Mouse (Mus musculus) hindbrain, embryonic 10.5 days (tissue): ENCODE results near the gene Abcg2. TPM values are rescaled to one million over a fixed set of nuclear protein-coding genes. Genes with fewer than 3 reads are reported as not detected.
A peak's percentile ranks its signal among the peaks of the same experiment; 100 is the strongest.

Source experiments
- DNase-seq: peaks from one replicate; pipeline ENCODE4 v3.0.0-alpha.2; 2017; ENCODE audit warnings: low spot score
- H3K27ac ChIP-seq: fragments of 300-500 bp; sonication (generic); 2 replicates; pipeline ENCODE4 v1.5.1; 2016; ENCODE audit warnings: mild to moderate bottlenecking, moderate library complexity
- H3K27me3 ChIP-seq: fragments of 300-500 bp; sonication (generic); 2 replicates; pipeline ENCODE4 v1.6.1; 2016; ENCODE audit warnings: mild to moderate bottlenecking; ENCODE audit not compliant: poor library complexity, insufficient read depth, severe bottlenecking
- H3K36me3 ChIP-seq: fragments of 300-500 bp; sonication (generic); 2 replicates; pipeline ENCODE4 v1.6.1; 2016; ENCODE audit warnings: mild to moderate bottlenecking, moderate library complexity
- H3K4me1 ChIP-seq: fragments of 300-500 bp; sonication (generic); replicated peaks from 2 replicates; pipeline ENCODE4 v1.6.1; 2016; ENCODE audit warnings: mild to moderate bottlenecking
- H3K4me3 ChIP-seq: fragments of 300-500 bp; sonication (generic); 2 replicates; pipeline ENCODE4 v1.5.1; 2016; ENCODE audit warnings: mild to moderate bottlenecking, moderate library complexity
- H3K9me3 ChIP-seq: fragments of 300-500 bp; sonication (generic); 2 replicates; pipeline ENCODE4 v1.6.1; 2016; ENCODE audit warnings: mild to moderate bottlenecking, moderate library complexity
- WGBS: fragments of 180-500 bp; shearing (Covaris S2); methylation state at CpG from one replicate; pipeline ENCODE4 v1.1.7; 2016; 5-methylcytosine and 5-hydroxymethylcytosine counted together
- polyA plus RNA-seq: library from polyadenylated mRNA; unstranded; fragments of >200 nt; fragmentation: Nextera tagmentation; extraction: Ambion mirVana; gene quantifications from 2 replicates; pipeline ENCODE4 v1.2.1, GENCODE M21; 2016

The Abcg2 gene
- polyA plus RNA-seq, 1 experiment from 2014 or later, result 41.6 TPM

DNA sequence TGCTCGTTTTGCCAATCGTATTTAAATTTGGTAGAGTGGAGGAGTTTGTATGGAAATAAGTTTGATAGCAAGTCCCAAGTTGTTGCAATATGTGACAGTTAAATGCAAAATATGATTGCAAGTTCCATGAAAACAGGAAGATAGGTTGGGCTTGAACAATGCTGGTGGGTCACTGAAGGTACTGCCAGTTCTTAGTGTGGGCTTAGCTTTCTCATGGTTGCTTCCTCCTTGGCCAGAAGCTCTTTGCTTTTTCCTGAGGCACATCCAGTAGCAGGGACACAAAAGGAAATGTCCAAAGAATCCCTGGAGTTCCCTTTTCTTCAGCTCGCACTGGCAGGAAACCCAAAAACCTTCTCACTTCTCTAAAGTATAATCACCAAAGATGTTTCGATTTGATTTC is 22.3 kb downstream of the Abcg2 start:
- no peaks in the 10 kb centered on the region for H3K27me3 ChIP-seq
- H3K4me3 ChIP-seq, result no peak overlapping the region
- 90% methylated on average over 4 of the region's 4 CpGs for WGBS
- H3K27ac ChIP-seq, result no peak overlapping the region
- no peak for DNase-seq
- no peaks in the 10 kb centered on the region for H3K36me3 ChIP-seq
- H3K9me3 ChIP-seq, result peaks cover 10% of the 10 kb centered on the region
- no peaks in the 10 kb centered on the region for H3K4me1 ChIP-seq

DNA sequence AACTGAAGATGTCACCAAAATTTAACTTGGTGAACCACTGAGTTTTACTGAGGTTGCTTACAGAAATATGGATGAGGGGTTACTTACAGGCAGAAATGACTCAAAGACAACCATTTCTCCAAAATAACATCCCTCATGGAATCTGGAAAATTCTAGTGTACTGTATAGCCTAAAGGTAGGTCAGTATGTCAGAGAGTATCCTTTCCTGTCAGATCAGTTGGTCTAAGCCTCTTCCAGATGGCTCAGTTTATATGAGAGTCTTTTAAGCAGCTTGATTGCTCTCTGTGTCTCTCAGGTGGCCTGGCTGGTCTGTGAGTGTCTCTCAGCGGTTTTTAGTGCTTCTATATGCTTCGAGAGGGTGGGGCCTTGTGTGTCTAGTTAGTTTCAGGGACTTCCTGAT is 24.1 kb downstream of the Abcg2 start:
- no peaks in the 10 kb centered on the region for H3K4me1 ChIP-seq
- WGBS, result 82% methylated on average over 2 of the region's 2 CpGs
- no peak overlapping the region for H3K4me3 ChIP-seq
- peaks cover 10% of the 10 kb centered on the region for H3K9me3 ChIP-seq
- DNase-seq, result no peak
- no peaks in the 10 kb centered on the region for H3K27me3 ChIP-seq
- no peak overlapping the region for H3K27ac ChIP-seq
- H3K36me3 ChIP-seq, result no peaks in the 10 kb centered on the region

DNA sequence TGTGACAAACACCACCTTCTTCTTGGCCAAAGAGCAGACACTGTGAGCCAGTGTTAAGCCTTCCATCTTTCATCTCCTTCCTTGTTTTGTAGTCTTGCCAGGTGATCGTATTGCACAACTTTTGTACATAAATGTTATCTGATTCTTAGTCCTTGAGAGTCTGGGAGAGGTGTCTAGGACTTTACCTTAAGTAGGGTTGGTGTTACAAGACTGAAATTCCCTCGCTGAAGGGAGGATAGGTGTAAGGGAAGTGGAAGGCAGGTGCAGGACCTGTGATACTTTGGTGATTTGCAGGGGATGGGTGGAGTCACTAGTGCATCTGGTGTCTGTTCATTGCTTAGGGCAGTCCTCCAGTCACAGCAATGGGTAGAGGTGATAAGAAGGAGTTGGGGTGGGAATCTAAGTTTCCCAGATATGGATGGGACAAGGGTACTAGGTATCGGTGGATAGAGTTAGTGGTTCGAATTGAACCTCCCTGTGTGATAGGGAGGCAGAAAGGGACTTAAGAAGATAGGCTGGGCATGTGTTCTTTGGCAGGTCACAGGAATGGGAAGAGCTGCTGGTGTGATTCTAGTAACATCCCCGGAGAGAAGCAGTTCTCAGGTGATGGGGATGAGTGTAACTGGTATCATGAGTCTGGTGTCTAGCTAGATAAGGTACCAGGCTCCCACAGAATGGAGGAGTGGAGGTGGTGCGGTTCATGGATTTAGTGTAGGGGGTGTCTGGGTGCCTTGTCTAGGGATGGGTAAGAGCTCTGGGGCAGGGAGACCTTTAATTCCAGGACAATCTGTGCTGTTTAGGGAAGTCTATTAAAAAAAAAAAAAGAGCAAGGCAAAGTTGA is 25.8 kb downstream of the Abcg2 start:
- 81% methylated on average over 6 of the region's 6 CpGs for WGBS
- H3K27ac ChIP-seq, result no peak overlapping the region
- no peak overlapping the region for H3K4me3 ChIP-seq
- H3K27me3 ChIP-seq, result no peaks in the 10 kb centered on the region
- no peaks in the 10 kb centered on the region for H3K36me3 ChIP-seq
- H3K4me1 ChIP-seq, result no peaks in the 10 kb centered on the region
- peaks cover 10% of the 10 kb centered on the region for H3K9me3 ChIP-seq
- no peak for DNase-seq

DNA sequence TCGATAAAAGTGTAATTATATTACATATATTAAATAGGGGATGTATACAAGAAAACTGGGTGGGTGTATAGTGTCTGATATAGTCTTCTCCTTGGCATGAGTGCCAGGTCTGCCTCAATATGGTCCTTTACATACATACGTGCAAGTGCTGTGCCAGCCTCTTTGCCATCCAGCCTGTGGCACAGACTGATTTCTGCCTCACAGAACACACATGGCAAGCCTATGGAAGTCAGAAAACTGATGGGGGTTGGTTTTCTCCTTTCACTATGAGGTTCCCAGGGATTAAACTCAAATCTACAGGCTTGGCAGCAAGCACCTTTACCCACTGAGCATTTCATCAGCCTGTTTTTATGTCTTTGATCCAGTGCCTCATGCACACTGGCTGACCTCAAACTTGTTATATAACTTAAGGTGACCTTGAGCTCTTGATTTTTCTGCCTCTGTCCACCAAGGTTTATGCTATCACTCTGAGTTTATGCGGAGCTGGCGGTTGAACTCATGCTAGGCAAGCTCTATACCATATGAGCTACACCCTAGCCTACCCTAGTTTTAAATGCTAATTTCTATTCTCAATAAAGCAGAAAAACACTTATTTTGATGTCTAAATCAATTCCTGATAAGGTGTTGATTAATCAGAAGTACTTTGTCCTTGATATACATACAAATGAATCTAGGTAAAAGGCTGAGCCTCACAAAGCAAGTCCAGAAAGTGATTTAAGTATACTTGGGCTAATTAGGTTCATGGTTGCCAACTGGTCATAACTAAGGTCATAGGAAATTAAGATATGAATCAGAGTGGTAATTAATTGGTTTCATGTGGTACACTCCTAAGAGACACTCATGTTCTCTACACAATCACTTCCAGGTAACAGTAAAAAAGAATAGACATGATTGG is 26.7 kb downstream of the Abcg2 start:
- Histone ChIP-seq H3K4me1 (no peaks in the 10 kb centered on the region), H3K27me3 (no peaks in the 10 kb centered on the region), H3K27ac (no peak overlapping the region), H3K9me3 (peaks cover 10% of the 10 kb centered on the region), H3K4me3 (no peak overlapping the region), H3K36me3 (no peaks in the 10 kb centered on the region)
- no peak for DNase-seq
- 70% methylated on average over 4 of the region's 4 CpGs for WGBS

DNA sequence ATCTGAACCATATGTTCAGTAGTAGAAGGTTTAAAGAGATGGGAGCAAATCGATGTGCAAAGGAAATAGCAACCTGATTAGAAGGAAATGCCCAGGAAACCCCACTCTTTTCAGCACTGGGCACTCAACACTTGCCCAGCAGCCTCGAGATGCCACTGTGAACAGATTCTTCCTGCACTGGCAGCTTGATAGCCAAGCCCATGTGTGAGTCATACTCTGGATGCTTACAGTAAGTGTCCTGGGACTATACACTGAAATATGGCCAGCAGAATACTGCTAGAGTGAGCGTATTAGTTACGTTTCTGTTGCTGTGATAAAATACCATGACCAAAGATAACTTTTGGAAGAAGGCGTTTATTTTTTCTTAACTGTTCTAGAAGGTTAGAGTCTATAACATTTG is 39.8 kb downstream of the Abcg2 start:
- Histone ChIP-seq H3K27me3 (no peaks in the 10 kb centered on the region), H3K4me3 (no peak overlapping the region), H3K27ac (no peak overlapping the region), H3K9me3 (no peaks in the 10 kb centered on the region), H3K4me1 (no peaks in the 10 kb centered on the region), H3K36me3 (no peaks in the 10 kb centered on the region)
- DNase-seq, result no peak
- WGBS, result 89% methylated on average over 5 of the region's 5 CpGs

DNA sequence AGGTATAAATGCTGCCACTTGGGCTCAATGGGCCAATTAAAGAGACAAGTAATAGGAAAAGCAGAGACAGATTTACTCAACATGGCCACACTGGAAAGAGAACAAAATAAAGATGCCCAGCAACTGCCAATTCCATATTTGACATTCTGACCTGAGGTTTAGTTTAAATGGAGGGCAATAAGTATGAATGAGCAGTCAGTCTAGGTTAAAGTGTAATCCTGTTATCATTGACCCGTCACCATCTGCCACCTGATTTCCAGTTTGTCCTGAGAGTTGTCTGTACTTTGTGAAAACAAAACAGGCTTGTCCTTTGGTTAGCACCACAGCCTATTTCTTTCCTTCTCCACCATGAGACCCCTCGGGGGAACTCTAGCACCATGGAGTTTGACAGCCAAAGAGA is 44.9 kb downstream of the Abcg2 start:
- Histone ChIP-seq H3K4me3 (no peak overlapping the region), H3K27ac (no peak overlapping the region), H3K9me3 (no peaks in the 10 kb centered on the region), H3K36me3 (no peaks in the 10 kb centered on the region), H3K4me1 (no peaks in the 10 kb centered on the region), H3K27me3 (no peaks in the 10 kb centered on the region)
- WGBS, result 82% methylated on average over 2 of the region's 2 CpGs
- no peak for DNase-seq

DNA sequence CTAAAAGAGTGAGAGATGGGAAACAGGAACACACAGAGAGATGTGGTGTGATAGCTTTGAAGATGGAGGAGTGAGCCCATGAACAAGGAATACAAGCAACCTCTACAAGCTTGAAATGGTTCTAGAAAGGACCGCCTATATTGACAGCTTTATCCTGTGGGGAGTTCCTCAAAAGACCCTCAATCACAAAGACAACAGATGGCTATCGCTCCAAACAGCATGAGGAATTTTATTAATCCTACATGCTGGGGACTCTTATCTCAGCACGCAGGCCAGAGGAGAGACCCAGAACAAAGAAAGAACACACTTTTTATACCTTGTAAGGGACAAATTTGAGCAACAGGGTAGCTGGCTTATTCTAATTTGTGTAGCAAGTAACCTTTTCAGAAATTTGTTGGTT is 48.1 kb downstream of the Abcg2 start:
- Histone ChIP-seq H3K4me1 (no peaks in the 10 kb centered on the region), H3K27ac (no peak overlapping the region), H3K27me3 (no peaks in the 10 kb centered on the region), H3K4me3 (no peak overlapping the region), H3K36me3 (no peaks in the 10 kb centered on the region), H3K9me3 (no peaks in the 10 kb centered on the region)
- 57% methylated on average over 3 of the region's 3 CpGs for WGBS
- no peak for DNase-seq

DNA sequence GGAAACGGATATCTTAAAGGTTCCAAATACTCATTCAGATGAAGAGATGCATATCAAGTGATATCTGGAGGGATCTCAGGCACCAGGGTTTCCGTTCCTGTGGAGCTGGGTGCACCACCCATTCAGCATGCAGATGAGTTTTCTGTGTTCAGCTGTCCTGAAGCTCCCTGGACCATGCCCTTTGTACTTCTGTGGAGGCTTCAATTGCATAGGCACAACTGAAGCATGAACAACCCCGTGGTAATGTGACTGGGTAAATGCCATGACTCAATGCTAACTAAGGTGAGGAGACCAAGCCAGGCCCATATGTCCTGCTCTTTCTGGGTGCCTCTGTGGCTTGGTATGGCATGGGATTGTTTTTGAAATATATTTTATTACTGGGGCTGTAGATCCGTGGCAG is 49.4 kb downstream of the Abcg2 start:
- no peak overlapping the region for H3K27ac ChIP-seq
- H3K27me3 ChIP-seq, result no peaks in the 10 kb centered on the region
- peaks cover 8% of the 10 kb centered on the region for H3K4me1 ChIP-seq
- no peak for DNase-seq
- WGBS, result 77% methylated on average over 4 of the region's 4 CpGs
- H3K36me3 ChIP-seq, result no peaks in the 10 kb centered on the region
- H3K9me3 ChIP-seq, result no peaks in the 10 kb centered on the region
- no peak overlapping the region for H3K4me3 ChIP-seq

DNA sequence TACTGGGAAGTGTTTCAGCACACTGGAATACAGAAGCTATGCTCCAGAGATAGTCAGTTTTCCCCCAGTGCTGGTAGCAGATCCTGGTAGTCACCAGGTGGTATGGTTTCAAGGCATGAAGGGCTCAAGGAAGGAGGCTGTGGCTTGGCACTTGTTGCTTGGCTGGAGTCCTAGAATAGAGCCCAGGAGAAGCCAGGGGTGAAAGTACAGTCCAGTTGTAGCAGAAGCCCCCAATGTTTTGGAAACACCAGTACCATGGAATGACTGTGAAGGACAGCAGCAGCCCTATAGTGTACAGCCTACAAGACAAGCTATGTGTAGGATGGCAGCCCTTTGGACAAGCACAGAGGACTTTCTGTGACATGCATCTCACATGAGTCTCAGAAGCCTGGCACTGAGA is 54.2 kb downstream of the Abcg2 start:
- Histone ChIP-seq H3K27me3 (no peaks in the 10 kb centered on the region), H3K4me3 (no peak overlapping the region), H3K27ac (no peak overlapping the region), H3K4me1 (peaks cover 24% of the 10 kb centered on the region), H3K36me3 (no peaks in the 10 kb centered on the region), H3K9me3 (no peaks in the 10 kb centered on the region)
- DNase-seq, result no peak

DNA sequence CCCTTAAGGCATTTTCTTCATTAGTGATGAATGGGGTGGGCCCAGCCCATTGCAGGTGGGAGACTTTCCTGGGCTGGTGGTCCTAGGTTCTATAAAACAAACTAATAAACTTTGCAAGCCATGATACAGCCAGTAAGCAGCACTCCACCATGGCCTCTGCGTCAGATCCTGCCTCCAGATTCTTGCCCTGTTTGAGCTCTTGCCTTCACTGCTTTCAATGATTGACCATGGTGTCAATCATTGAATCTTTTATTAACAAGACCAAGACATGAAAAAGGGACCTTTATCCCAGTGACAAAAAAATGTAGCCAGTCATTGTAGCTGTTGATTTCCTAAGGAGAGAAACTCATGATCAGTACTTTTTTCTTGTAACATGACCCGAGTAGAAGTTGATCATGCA is 55.1 kb downstream of the Abcg2 start:
- WGBS, result 82% methylated on average over 2 of the region's 2 CpGs
- no peak overlapping the region for H3K27ac ChIP-seq
- H3K4me1 ChIP-seq, result peaks cover 24% of the 10 kb centered on the region
- H3K4me3 ChIP-seq, result no peak overlapping the region
- no peaks in the 10 kb centered on the region for H3K9me3 ChIP-seq
- no peaks in the 10 kb centered on the region for H3K27me3 ChIP-seq
- DNase-seq, result no peak
- no peaks in the 10 kb centered on the region for H3K36me3 ChIP-seq

DNA sequence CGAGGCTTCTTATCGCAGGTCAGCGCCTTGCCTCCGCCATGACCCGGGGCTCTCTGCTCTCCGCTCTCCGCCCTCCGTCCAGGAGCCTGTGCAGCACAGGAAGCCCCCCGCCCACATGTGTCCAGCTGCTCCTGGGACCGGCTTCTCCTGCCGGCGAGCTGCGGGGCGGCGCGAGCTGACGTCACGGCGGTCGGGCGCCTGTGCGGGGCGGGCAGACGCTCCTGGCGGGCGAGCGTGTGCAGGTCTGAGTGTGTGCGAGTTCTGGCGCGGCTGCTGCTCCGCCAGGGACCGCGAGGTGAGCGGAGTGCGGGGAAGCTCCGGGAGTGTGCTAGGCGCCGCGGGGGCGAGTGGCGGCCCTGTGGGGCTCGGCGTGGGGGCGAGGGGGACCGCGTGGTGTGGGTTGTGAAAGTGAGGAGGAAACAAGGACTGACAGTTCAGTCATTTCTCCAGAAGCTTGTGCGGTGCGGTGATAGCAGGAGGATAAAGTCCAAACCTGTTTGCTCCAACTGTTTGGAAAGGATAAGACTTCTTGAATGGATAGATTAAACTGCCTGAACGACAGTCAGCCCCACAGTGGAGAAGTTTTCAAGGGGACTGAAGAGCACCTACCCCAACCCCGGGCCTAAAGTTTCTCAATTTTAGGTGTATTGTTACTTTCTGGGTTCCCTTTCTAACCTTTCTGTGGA is 56.2 kb downstream of the Abcg2 start:
- 1% methylated on average over 50 of the region's 50 CpGs for WGBS
- peak; percentile 86 for DNase-seq
- Histone ChIP-seq H3K27ac (peak overlapping the region; percentile 88), H3K9me3 (no peaks in the 10 kb centered on the region), H3K4me3 (peak overlapping the region; percentile 69), H3K4me1 (peaks cover 24% of the 10 kb centered on the region), H3K27me3 (no peaks in the 10 kb centered on the region), H3K36me3 (no peaks in the 10 kb centered on the region)

DNA sequence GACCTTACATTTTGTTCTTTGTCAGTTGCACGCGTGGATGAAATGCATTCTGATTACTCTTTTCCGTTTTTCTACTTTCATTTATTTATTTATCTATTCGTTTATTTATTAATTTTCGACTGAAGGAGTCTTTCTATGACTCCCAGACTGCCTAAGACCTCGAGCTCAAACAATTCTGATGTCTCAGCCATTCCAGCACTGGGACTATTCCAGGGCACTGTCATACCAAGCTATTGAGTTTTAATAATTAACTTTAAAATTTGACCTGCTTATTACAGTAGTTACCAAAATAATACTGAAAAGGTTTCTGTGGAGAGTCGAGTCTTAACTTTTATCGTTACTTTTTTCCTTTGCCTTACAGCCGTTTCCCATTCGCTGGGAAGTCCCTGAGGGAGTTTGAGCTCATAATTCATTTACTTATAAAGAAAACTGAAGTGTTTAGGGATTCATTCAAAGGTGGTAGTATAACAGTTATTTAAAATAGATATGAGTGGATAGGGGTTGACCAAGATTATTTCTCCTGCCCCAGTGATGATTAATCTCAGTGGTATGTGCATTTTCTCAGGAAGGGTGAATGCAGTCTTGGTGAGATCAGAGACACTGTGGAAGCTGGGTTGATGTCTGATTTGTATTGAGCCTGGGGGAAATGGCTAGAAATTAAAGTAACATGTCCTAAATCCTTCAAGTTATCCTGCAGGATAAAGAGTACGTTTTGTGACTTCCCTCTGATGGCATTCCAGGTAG is 56.9 kb downstream of the Abcg2 start:
- WGBS, result 60% methylated on average over 11 of the region's 11 CpGs
- H3K4me3 ChIP-seq, result peak overlapping the region; percentile 69
- H3K4me1 ChIP-seq, result peaks cover 24% of the 10 kb centered on the region
- H3K36me3 ChIP-seq, result no peaks in the 10 kb centered on the region
- H3K27me3 ChIP-seq, result no peaks in the 10 kb centered on the region
- no peaks in the 10 kb centered on the region for H3K9me3 ChIP-seq
- H3K27ac ChIP-seq, result no peak overlapping the region
- DNase-seq, result no peak
